Mouse (Mus musculus): ENCODE data around the gene Capn1. TPM values are rescaled to one million over a fixed set of nuclear protein-coding genes. Genes with fewer than 3 reads are reported as not detected.

The Capn1 gene
- polyA plus RNA-seq, 1 experiment: 18.5 TPM

- no peak overlapping the region for H3K27ac ChIP-seq (ENCODE audit: insufficient read depth, low read length)
- no peak for TF ChIP-seq POLR2A (IDR thresholded peaks at IDR 0.05; ENCODE audit: extremely low read depth, insufficient read depth, low read length)
- no peak for TF ChIP-seq CTCF (IDR thresholded peaks at IDR 0.05; ENCODE audit: extremely low read depth, insufficient read depth, low read length)
These were observed 4.6 kb upstream of the Capn1 start for GRCm38 (mm10) chr19:6020276-6020675.

GRCm38 (mm10) chr19:6018142-6019089 lies 2.7 kb upstream of the Capn1 start:
- TF ChIP-seq POLR2A (IDR thresholded peaks at IDR 0.05; ENCODE audit: extremely low read depth, insufficient read depth, low read length) (no peak), CTCF (IDR thresholded peaks at IDR 0.05; ENCODE audit: extremely low read depth, insufficient read depth, low read length) (peak; percentile 87)
- Histone ChIP-seq H3K4me3 (ENCODE audit: insufficient read depth, low read length) (no peak overlapping the region), H3K4me1 (ENCODE audit: control insufficient read depth, insufficient read depth, low read length) (no peaks in the 10 kb centered on the region; the same call in 1 of the 2 replicates), H3K27ac (ENCODE audit: insufficient read depth, low read length) (no peak overlapping the region)

More at GRCm38 (mm10) chr19:6020276-6020675, 4.6 kb upstream of the Capn1 start:
- H3K4me3 ChIP-seq (ENCODE audit: insufficient read depth, low read length): no peak overlapping the region
- H3K4me1 ChIP-seq (ENCODE audit: control insufficient read depth, insufficient read depth, low read length): no peaks in the 10 kb centered on the region; the same call in 1 of the 2 replicates

GRCm38 (mm10) chr19:6016532-6016931 lies 835 bp upstream of the Capn1 start:
- TF ChIP-seq CTCF (IDR thresholded peaks at IDR 0.05; ENCODE audit: extremely low read depth, insufficient read depth, low read length) (no peak), POLR2A (IDR thresholded peaks at IDR 0.05; ENCODE audit: extremely low read depth, insufficient read depth, low read length) (no peak)
- Histone ChIP-seq H3K4me1 (ENCODE audit: control insufficient read depth, insufficient read depth, low read length) (no peaks in the 10 kb centered on the region; the same call in 1 of the 2 replicates), H3K27ac (ENCODE audit: insufficient read depth, low read length) (no peak overlapping the region), H3K4me3 (ENCODE audit: insufficient read depth, low read length) (peak overlapping the region; percentile 66)

- Histone ChIP-seq H3K4me1 (ENCODE audit: control insufficient read depth, insufficient read depth, low read length) (no peaks in the 10 kb centered on the region; the same call in 1 of the 2 replicates), H3K4me3 (ENCODE audit: insufficient read depth, low read length) (peak overlapping the region; percentile 66), H3K27ac (ENCODE audit: insufficient read depth, low read length) (peak overlapping the region; percentile 84)
- no peak for TF ChIP-seq CTCF (IDR thresholded peaks at IDR 0.05; ENCODE audit: extremely low read depth, insufficient read depth, low read length)
- TF ChIP-seq POLR2A (IDR thresholded peaks at IDR 0.05; ENCODE audit: extremely low read depth, insufficient read depth, low read length): no peak
These were observed 646 bp downstream of the Capn1 start for GRCm38 (mm10) chr19:6014991-6015510.

- H3K4me3 ChIP-seq (ENCODE audit: insufficient read depth, low read length): no peak overlapping the region
- H3K4me1 ChIP-seq (ENCODE audit: control insufficient read depth, insufficient read depth, low read length): no peaks in the 10 kb centered on the region; the same call in 1 of the 2 replicates
- H3K27ac ChIP-seq (ENCODE audit: insufficient read depth, low read length): no peak overlapping the region
- TF ChIP-seq CTCF (IDR thresholded peaks at IDR 0.05; ENCODE audit: extremely low read depth, insufficient read depth, low read length): no peak
- no peak for TF ChIP-seq POLR2A (IDR thresholded peaks at IDR 0.05; ENCODE audit: extremely low read depth, insufficient read depth, low read length)
These were observed 2.0 kb downstream of the Capn1 start for GRCm38 (mm10) chr19:6013691-6014090.

GRCm38 (mm10) chr19:6009137-6009536 lies 6.6 kb downstream of the Capn1 start:
- Histone ChIP-seq H3K27ac (ENCODE audit: insufficient read depth, low read length) (no peak overlapping the region), H3K4me3 (ENCODE audit: insufficient read depth, low read length) (no peak overlapping the region), H3K4me1 (ENCODE audit: control insufficient read depth, insufficient read depth, low read length) (no peaks in the 10 kb centered on the region)
- no peak for TF ChIP-seq POLR2A (IDR thresholded peaks at IDR 0.05; ENCODE audit: extremely low read depth, insufficient read depth, low read length)
- no peak for TF ChIP-seq CTCF (IDR thresholded peaks at IDR 0.05; ENCODE audit: extremely low read depth, insufficient read depth, low read length)

- Histone ChIP-seq H3K4me3 (ENCODE audit: insufficient read depth, low read length) (no peak overlapping the region), H3K27ac (ENCODE audit: insufficient read depth, low read length) (no peak overlapping the region), H3K4me1 (ENCODE audit: control insufficient read depth, insufficient read depth, low read length) (no peaks in the 10 kb centered on the region)
- no peak for TF ChIP-seq POLR2A (IDR thresholded peaks at IDR 0.05; ENCODE audit: extremely low read depth, insufficient read depth, low read length)
- no peak for TF ChIP-seq CTCF (IDR thresholded peaks at IDR 0.05; ENCODE audit: extremely low read depth, insufficient read depth, low read length)
These were observed 8.7 kb downstream of the Capn1 start for GRCm38 (mm10) chr19:6007013-6007412.

- TF ChIP-seq CTCF (IDR thresholded peaks at IDR 0.05; ENCODE audit: extremely low read depth, insufficient read depth, low read length) (no peak), POLR2A (IDR thresholded peaks at IDR 0.05; ENCODE audit: extremely low read depth, insufficient read depth, low read length) (no peak)
- no peaks in the 10 kb centered on the region for H3K4me1 ChIP-seq (ENCODE audit: control insufficient read depth, insufficient read depth, low read length)
These were observed 10.2 kb downstream of the Capn1 start for GRCm38 (mm10) chr19:6005541-6005940.

GRCm38 (mm10) chr19:5999969-6000368 lies 15.7 kb downstream of the Capn1 start:
- H3K27ac ChIP-seq (ENCODE audit: insufficient read depth, low read length): no peak overlapping the region

More at GRCm38 (mm10) chr19:6005541-6005940, 10.2 kb downstream of the Capn1 start:
- Histone ChIP-seq H3K27ac (ENCODE audit: insufficient read depth, low read length) (no peak overlapping the region), H3K4me3 (ENCODE audit: insufficient read depth, low read length) (no peak overlapping the region)

More at GRCm38 (mm10) chr19:5999969-6000368, 15.7 kb downstream of the Capn1 start:
- no peak for TF ChIP-seq POLR2A (IDR thresholded peaks at IDR 0.05; ENCODE audit: extremely low read depth, insufficient read depth, low read length)
- TF ChIP-seq CTCF (IDR thresholded peaks at IDR 0.05; ENCODE audit: extremely low read depth, insufficient read depth, low read length): no peak
- H3K4me3 ChIP-seq (ENCODE audit: insufficient read depth, low read length): no peak overlapping the region
- no peaks in the 10 kb centered on the region for H3K4me1 ChIP-seq (ENCODE audit: control insufficient read depth, insufficient read depth, low read length)

Data from cortical plate, adult 2 months (tissue).